Mouse (Mus musculus) small intestine, adult 2 months (tissue): ENCODE measurements at regions not wholly inside any gene's neighbourhood (a gene's known extent, or its start where the extent isn't known, plus 50 kb on each side); places are given as distances from the start of the nearest gene placed in this dataset.

Experiments used
- CTCF ChIP-seq: fragments of 200-500 bp; IDR thresholded peaks from 2 replicates; pipeline ENCODE4 v1.5.1; 2012; ENCODE audit warnings: low read depth, mild to moderate bottlenecking, control low read depth, inconsistent platforms, low read length, moderate library complexity, mixed read lengths; ENCODE audit not compliant: insufficient replicate concordance, insufficient read length; ENCODE audit errors: extremely low read depth
- POLR2A ChIP-seq: fragments of 200-500 bp; IDR thresholded peaks from 2 replicates; pipeline ENCODE4 v1.6.1; 2012; ENCODE audit warnings: low read depth, mild to moderate bottlenecking, control low read depth, inconsistent platforms, low read length, moderate library complexity

DNA sequence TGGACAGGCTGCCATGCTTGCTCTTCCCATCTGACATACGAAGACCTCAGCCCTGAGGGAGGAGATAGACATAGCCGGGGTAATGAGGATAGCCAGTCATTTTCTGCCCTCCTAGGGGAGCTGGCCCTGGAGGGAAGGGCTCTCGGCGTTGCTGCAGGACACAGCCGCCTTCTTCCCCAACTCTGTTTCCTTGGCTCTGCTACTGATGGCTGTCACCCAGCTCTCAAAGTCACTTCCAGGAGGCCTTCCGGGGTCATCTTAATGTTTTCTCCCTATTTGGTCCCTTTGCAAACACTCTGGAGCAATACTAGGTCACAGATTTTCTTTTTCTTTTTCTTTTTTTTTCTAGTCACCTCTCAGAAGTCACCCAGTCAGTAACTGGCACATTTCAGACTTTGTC, 65.9 kb upstream of the Id2 start:
- TF ChIP-seq CTCF (no peak), POLR2A (no peak)
